Mouse (Mus musculus) adrenal gland, postnatal 36 days (tissue): ENCODE measurements around the gene Npc2. TPM values are rescaled to one million over a fixed set of nuclear protein-coding genes. Genes with fewer than 3 reads are reported as not detected.

Experiments
- DNase-seq, 2 experiments: peaks; one replicate each; pipeline ENCODE4 v3.0.0; 2021; ENCODE audit warnings: mixed read lengths in 1 of 2
- long read RNA-seq, 2 experiments: library from polyadenylated mRNA; stranded (forward); transcript quantifications; one replicate each; pipeline ENCODE4 v2.0.0; 2021; ENCODE audit warnings: borderline sequencing depth in 2 of 2
- total RNA-seq, 2 experiments: library from RNA; stranded (reverse); gene quantifications; 2 replicates each; pipeline ENCODE4 v1.2.3; 2021

Npc2 gene
- total RNA-seq: 10 to 100 TPM; 82.3 to 91.0 TPM
- long read RNA-seq, experiment 1, transcript Npc2-201 (4 exons, 3,299 nt): major isoform, 245 of 264 reads
- long read RNA-seq, experiment 1, partial matches to known transcripts: 7 of 264 reads
- long read RNA-seq, experiment 1, other reads (novel, unspliced or antisense): 11 of 264 reads
- long read RNA-seq, experiment 2, transcript Npc2-201 (4 exons, 3,299 nt): major isoform, 119 of 125 reads
- long read RNA-seq, experiment 2, partial matches to known transcripts: 6 of 125 reads
- long read RNA-seq, experiment 2, other reads (novel, unspliced or antisense): 0 of 125 reads

DNA sequence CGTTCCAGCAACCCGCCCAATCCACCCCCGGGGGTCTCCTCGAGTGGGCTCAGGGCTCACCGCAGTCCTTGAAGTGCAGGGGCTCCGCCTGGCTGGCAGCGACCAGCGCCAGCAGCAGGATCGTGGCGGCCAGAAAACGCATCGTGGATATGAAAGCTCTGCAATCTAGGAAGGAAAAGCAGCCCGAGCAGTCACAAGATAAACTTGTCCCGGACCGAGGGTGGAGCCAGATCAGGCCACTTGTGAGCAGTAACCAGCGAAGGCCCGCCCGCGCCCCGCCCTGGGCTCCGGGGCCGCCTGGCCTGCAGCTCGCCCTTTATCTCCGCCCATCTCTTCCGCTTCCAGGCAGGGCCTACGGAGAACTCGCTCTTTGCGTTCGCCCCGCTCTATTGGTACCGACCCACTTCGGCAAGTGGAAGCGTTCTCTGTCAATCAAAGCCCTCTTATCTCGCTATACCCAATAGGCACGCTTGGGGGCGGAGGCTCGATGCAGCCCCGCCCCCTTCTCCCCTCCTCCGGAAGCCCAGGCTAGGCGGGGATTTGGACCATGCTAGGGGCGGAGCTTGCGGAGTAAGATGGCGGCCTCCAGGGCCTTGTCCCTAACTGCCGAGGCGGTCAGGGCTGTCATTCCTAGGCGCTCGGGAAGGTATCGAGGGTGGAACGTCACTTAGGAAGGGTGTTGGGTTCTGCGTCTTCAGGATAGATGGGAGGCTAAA, at the start of gene Npc2, which contains the start of gene Isca2:
TSS of gene Npc2 (minus strand) at position 427 of the 716 bp plus-strand sequence.
TSS of gene Isca2 (plus strand) at position 526 of the 716 bp plus-strand sequence.
- peak; percentile 99 for DNase-seq

DNA sequence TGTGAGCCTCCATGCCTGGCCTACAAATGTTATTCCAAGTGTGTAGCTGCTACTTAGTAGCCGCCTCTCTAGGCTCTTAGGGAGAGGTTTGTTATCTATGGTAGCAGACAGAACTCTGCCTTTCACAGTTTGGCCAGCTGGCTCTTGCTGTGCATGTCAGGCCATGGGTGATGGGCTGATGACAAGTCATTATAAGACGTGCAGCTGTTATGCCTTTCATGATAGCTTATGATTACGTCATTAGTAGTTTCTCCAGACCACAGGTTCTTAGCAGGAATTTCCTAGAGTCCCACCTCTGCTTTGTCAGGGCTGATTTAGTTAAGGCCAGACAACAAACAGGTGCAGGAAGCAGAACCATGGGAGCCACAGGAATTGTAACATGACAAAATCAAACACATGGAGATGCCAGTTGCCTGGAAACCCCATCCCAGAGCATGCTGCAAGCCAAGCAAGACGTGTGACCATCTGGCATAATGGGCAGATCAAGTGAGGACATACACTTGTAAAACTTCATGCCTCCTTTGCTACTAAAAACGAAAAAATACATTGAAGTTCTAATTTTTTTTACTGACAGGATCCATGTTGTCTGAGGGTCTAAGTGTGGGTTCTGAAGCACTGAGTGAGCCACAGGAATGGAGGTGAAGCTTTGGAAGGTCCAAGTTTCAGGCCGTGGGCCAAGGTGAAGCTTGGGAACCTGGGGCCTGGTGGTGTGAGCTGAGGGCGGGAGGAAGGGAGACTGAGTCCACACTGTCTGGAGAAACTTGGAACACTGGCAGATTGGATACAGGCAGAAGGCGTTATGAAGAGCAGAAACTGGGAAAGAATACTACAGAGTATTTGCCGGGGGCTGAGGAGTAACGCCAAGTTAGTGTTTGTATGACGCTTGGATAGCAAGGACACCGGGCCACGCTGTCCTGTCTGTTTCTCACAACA, 46.5 kb upstream of the Npc2 start:
- DNase-seq: no peak

DNA sequence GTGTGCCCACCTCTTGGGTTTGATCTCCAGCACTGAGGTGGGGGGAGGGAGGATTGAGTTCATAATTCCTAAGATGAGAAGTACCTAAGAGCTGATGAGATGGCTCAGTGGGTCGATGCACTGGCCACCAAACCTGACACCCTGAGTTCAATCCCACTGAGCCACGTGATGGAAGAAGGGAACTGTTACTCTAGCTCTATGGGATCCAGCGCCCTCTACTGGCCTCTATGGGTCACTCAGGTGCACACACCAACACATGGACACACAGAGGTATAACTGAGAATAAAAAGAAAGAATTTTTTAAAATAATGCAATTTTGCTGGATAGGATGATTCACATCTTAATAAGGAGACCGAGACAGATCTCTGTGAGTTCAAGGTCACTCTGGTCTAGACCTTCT, 45.5 kb upstream of the Npc2 start:
- DNase-seq: no peak

DNA sequence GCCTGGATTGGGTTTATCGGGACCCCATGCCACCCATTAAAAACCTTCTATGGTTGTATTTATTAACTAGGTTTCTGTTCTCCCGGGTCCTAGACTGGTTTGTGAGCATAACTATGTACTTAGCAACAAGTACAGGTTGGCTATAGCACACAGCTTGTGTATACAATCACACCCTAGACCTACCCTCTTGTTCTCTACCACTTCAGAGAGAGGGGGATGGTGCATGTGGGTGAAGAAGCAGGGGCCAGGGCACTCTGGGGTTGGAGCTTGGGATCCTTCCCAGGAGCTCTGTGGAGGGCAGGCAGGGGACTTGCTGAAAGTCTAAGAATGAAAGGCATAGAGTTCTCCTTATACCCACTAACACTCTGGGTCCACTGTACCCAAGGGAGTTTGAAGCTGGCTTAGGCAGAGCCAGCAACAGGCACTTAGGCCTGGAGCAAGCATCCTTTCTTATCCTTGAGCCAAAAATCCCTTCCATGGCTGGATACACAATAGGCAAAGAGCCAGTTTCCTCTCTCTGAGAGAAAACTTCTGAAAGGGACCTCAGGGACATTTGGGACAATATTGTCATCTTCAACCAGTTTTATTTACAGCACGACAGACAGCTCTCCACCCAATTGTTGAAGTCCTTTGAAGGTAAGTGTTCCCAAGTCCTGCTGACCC, 41.8 kb upstream of the Npc2 start:
- no peak for DNase-seq

DNA sequence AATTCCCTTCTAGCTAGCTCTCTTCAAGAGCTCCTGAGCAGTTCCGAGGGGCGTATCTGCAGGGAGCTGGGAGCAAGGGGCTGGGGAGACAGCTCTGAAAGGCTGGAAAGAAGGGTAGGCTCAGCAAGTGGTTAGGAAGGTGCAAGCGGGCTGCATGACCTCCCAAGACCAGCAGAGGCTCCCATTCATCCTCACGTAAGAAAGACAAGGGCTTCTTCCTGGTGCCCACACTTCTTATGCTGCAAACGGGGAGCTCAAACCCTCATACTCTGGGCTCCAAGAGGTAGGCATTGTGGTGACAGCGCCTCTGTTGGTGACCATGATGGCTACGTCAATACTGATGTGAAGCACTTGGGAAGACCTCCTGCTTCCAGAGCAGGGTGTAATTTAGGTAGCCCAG, 40.8 kb upstream of the Npc2 start:
- no peak for DNase-seq

DNA sequence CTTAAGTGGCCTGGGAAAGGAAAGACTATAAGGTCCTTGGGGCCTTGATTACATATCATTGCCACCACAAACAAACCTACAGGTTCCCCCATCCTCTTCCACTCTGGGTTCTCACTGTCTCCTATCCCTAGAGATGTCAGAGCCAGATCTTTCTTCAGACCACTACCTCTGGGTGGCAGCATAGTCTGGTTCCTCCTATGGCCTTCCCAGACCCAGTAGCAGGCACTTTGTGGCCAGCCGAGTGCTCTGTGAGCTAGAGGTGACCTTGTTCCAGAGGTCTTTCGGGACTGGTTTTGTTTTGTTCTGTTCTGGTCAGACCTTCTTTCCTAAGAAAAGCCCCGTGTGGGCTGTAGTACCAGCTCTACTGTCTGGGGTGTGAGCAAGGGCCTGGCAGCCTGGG, 39.1 kb upstream of the Npc2 start:
- peak; percentile 64 to 72 for DNase-seq

DNA sequence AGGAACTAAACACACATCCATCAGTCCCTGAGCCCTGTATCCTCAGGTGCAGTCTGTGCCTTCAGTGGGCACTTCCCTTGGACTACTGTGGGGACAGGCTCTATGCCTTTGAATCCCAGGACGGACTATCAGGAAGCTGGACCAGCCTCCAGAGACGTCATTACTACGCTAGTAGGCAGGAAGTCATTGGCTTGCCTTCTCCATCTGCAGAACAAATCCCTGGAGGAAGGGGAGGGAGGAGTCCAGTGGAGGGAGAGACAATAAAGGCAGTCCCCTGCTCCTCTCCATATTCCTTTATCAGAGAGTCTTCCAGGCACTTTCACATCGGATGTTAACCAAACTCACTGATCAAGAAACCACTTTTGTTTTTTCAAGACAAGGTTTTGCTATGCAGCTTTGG, 38.6 kb upstream of the Npc2 start:
- peak in 1 of 2 experiments; percentile 40 for DNase-seq

DNA sequence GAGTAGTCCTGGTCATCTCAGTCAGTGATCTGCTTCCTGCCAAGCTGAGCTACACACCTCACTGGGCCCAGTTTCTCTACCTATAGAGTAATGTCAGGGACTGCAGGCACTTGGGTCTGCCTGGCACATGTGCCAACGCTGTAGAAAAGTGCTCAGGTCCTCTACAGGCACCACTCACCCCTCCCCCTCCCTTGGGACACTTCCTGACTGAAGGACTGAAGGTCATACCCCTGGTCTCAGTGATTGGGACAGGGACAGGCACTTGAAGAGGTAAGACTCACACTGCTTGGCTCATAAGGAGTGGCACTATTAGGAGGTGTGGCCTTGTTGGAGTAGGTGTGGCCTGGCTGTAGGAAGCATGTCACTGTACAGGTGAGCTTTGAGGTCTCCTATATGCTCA, 37.9 kb upstream of the Npc2 start:
- no peak for DNase-seq

DNA sequence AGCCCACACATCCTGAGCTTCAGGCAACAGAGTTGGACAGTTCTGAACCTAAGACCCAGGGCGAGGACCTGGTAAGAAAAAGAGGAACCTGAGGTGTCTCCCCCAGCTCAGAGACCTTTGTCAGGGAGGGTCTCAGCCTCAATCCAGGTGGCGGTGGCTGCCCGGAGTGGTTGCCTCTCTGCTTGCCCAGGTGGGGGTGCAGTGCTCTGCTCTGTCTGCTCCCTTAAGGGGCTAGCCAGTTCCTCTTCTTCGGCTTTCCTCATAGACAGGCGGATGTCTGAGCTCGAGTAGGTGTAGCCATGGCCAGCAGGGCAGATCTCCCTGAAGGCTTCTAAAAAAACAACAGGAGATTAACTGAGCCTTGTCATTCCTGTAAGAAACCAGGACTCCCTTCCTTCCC, 36.1 kb upstream of the Npc2 start:
- DNase-seq: no peak

DNA sequence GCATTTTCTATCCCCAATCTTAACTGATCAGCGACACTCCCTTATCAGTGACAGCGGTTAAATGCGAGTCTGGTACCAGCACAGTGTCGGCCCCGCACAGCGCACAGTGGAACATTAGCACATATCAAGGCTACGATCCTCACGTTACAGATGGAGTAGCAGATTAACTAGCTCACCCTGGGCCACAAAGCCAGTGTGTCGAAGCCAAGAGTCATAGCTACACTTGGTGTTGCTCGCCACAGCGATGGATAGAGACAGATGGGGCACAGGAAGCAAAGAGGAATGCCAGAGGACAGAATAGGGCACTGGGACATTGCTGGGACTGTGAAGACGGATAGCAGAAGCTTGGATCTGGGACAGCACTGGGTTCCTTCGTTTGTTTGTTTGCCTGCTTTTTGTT, 34.4 kb upstream of the Npc2 start:
- no peak for DNase-seq

DNA sequence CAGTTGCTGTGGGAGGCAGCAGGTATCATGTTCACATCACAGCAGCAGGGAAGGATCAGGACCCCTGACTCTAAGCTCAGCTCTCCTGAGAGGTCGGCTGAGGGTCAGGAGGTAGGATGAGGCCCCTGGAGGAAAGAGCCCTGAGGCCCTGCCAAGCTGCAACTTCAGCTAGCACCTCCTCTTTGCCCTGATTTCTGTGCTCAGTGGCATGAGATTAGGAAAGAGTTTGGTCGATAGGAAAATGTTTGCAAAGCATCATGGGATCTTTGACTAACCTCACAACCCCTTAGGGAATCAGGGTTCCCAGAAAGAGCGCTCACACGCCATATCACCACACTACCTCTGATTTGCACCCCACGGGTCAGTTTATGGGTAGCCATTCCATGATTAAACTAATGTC, 33.8 kb upstream of the Npc2 start:
- no peak for DNase-seq

DNA sequence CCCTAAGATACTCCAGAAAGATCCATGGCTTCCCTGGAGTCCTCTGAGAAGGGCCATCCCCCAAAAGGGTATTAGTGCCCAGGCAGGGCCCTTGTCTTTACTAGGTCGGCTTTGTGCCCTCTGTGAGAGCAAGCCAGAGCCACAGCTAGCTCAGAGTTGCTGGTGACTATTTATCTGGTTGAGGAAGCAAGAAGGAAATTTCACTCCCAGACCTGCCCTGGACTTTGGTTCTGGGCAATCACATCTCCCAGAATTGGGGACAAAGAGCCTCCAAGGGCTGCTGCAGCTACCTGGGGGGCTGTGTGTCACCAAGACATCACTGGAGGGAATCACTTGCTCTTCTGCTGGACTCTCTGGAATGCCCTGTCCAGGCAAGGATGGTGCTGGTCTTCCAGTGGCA, 33.1 kb upstream of the Npc2 start:
- DNase-seq: no peak

DNA sequence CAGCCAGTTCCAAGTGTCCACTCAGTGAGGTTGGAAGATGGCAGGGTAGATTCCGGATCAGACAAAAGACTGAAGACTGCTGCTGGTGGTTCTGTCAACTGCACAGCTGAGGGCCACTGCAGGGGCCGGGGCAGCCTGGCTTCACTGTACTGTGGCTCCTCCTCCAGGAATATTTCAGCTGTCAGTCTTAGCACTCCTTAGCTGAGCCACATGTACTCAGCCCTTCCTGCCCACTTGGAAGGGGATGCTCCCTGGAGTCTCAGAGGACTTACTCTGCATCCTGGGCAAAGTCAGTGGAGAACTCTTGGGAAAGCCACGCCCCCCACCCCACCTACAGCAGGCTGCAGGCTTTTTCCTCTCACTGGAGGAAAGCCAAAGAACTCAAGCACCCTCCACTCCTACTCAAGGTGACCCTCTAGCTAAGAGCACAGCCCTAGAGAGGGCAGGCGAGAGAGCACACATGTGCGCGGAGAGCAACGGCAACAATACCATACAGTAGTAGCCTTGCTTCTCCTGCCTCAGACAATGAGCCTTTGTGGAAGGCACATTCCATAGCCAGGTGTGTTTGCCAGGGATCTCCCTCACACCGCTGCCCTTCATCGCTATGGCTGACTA, 32.4 kb upstream of the Npc2 start:
- DNase-seq: peak in 1 of 2 experiments; percentile 42

DNA sequence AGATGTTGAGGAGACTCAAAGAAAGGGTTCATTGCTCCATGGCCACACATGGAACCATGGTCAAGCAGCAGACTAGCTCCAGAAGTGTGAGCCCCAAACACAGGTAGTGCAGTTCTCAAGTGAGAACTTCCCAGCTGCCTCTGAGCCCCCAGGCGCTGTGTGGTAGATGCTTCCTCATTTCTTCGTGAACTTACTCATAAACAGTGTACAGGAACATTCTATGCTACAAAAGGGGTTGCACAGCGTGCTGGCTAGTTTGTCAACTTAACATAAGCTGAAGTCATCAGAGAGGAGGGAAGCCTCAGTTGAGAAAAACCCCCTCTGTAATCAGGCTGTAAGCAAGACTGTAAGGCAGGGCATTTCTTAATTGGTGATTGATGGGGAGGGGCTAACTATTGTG, 29.7 kb upstream of the Npc2 start:
- DNase-seq: no peak

DNA sequence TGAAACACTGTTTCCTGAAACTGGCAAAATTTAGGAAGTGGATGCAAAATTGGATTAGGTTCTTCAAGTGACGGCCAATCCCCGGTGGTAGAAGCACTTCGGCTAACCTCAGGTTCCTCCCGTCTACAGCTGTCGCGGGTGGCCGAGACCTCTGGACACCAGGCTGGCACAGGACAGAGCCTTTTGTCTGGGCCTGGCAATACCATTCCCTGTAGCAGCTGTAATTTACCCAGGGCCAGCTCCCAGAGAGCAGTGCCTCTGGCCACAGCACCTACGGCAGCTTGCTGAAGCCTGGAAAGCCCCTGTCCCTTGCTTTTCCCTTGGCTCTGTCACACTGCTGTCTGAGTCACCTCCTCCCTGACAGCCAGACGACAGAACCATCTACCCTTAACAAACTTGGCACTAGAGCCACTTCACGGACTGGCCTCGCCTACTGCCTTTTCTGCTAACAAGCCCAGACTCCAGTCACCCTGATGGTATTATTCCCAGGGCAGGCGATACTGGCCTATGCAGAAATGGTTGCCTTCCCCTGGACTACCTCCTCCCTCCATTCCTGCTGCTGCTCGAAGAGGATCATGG, 28.7 kb upstream of the Npc2 start:
- DNase-seq: peak in 1 of 2 experiments; percentile 27

DNA sequence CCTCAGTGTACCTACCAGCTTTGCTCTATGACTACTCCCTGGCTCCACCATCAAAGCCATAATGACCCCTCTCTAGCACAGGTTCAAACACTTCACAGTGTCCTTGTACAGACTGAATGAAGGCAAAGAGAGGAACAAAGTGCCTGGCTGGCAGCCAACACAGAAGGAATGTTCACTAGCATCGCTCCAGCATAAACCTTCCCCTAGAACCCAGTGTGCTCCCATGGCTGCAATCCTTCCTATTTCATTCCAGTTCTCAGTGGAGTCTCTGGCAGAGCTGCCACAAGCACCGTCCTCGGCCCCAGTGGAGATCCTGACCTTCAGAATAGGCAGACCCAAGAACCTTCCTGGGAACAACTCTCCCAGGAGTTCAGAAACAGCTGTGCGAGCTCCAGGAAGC, 27.5 kb upstream of the Npc2 start:
- peak; percentile 37 to 61 for DNase-seq

DNA sequence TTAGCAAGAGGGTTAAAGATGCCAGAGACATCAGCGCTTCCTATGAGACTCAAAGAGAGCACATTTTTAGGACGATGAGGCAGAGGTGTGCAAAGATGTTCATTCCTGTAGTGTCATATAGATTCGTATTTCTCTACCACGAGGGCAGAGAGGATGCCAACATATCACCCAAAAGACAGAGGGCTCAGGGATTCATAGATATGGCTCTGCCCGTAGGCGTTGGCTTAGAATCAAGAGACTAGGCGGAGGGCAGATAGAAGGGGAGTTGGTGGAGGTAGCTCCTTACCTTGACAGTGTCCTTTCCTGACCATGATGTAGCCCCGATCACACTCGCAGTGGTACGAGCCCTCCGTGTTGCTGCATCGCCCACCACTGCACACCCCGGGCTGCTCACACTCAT, 26.1 kb upstream of the Npc2 start:
- DNase-seq: no peak

DNA sequence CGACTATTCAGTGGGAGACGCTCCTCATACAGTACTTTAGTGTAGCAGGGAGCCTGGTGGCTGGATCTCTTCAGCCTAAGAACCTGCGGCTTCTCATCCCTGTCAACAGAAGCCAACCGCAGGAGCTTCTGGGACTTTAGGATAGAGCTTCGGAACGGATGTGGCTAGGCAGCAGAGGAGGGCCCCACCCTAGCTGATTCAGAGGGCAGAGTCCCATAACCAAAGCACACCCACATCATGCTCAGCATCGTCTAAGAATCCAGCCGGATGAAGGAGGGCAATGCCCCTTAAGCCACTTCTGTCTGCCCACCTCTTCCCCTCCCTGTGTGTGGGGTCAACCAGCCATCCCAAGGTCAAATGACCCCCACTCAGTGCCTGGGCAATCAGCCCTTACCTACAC, 21.7 kb upstream of the Npc2 start:
- no peak for DNase-seq

DNA sequence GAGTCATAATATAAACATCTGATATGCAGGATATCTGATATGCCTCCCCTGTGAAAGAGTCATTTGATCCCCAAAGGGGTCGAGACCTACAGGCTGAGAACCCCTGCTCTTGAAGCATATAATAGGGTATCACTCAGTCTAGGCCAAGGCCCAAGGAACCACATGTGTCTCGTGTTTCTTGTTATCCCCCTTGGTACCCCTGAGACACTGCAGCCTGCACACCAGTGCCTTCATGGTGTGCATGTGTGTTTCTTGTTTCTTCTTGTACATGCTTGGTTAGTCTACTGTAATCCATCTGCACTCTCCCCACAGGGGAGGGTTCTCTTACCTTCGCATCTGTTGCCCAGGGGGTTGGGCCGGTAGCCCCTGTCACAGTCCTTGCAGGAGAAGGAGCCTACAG, 19.7 kb upstream of the Npc2 start:
- no peak for DNase-seq

DNA sequence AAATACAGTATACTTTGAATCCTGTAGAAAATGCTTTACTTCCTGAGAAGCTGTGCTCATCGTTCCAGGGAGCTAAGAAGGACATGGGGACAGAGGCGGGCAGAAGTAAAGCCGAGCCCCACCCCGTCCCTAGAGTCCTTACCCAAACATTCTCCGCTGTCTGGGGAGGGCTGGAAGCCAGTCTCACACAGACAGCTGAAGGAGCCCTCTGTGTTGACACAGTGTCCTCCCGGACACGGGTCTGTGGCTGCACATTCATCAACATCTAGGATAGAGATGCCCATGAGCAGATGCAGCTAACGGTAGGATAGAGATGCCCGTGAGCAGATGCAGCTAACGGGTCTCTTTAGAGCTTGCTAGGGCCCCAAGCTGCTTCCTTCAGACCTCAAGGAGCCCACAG, 17.9 kb upstream of the Npc2 start:
- no peak for DNase-seq

DNA sequence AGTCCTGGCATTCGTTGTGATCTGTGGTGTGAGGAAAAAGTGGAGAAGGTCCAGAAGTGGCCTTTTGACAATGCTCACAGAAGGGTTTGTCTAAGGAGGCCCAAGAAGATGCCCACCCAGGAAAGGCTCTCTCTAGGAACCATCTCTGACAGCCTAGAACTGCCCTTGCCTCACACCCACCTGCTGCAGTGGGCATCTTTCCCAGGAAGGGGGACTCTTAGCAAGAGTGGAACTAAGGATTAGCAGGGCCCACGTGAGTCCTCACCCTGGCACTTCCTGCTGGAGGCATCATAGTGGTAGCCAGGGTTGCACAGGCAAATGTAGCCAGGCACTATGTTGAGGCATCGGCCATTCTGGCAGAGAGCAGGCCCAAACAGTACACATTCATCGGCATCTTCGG, 13.1 kb upstream of the Npc2 start:
- no peak for DNase-seq
